Mouse (Mus musculus) stomach, embryonic 16.5 days (tissue): ENCODE results near the gene Col2a1. TPM values are rescaled to one million over a fixed set of nuclear protein-coding genes. Genes with fewer than 3 reads are reported as not detected.

Experiments used
- ATAC-seq: fragments of 200-750 bp; cut with Nextera tagmentation; 2 replicates; pipeline ENCODE4 v1.8.0; 2017; ENCODE audit warnings: moderate number of reproducible peaks, moderate TSS enrichment; ENCODE audit not compliant: insufficient read depth, low FRiP score
- H3K27ac ChIP-seq: fragments of 300-500 bp; sonication (generic); 2 replicates; pipeline ENCODE4 v1.5.1; 2014; ENCODE audit warnings: low read length
- H3K27me3 ChIP-seq: fragments of 300-500 bp; sonication (generic); 2 replicates; pipeline ENCODE4 v1.6.1; 2014; ENCODE audit warnings: low read length, control low read depth, mixed read lengths; ENCODE audit not compliant: control insufficient read depth, insufficient read depth
- H3K36me3 ChIP-seq: fragments of 300-500 bp; sonication (generic); 2 replicates; pipeline ENCODE4 v1.6.1; 2014; ENCODE audit warnings: low read length; ENCODE audit not compliant: control insufficient read depth, insufficient read depth
- H3K4me1 ChIP-seq: fragments of 300-500 bp; sonication (generic); 2 replicates; pipeline ENCODE4 v1.6.1; 2014; ENCODE audit warnings: low read length, control low read depth, mixed read lengths; ENCODE audit not compliant: control insufficient read depth, insufficient read depth
- H3K4me2 ChIP-seq: fragments of 300-500 bp; sonication (generic); 2 replicates; pipeline ENCODE4 v1.6.1; 2014; ENCODE audit warnings: low read depth, low read length, mixed read lengths
- H3K4me3 ChIP-seq: fragments of 300-500 bp; sonication (generic); replicated peaks from 2 replicates; pipeline ENCODE4 v1.5.1; 2014; ENCODE audit warnings: mild to moderate bottlenecking, low read length
- H3K9ac ChIP-seq: fragments of 300-500 bp; sonication (generic); 2 replicates; pipeline ENCODE4 v1.6.1; 2014; ENCODE audit warnings: low read length
- H3K9me3 ChIP-seq: fragments of 300-500 bp; sonication (generic); replicated peaks from 2 replicates; pipeline ENCODE4 v1.6.1; 2016; ENCODE audit warnings: low read length, control low read depth; ENCODE audit not compliant: control insufficient read depth
- WGBS: fragments of 180-500 bp; shearing (Covaris S2); extraction: QIAGEN DNeasy Blood & Tissue Kit; methylation state at CpG from one replicate; pipeline ENCODE4 v1.1.7; 2014; 5-methylcytosine and 5-hydroxymethylcytosine counted together
- polyA plus RNA-seq: library from polyadenylated mRNA; unstranded; fragments of >200 nt; fragmentation: Nextera tagmentation; extraction: Ambion mirVana; gene quantifications from 2 replicates; pipeline ENCODE4 v1.2.1, GENCODE M21; 2015

The Col2a1 gene
- polyA plus RNA-seq, 1 experiment from 2014 or later, result 0.85 TPM

DNA sequence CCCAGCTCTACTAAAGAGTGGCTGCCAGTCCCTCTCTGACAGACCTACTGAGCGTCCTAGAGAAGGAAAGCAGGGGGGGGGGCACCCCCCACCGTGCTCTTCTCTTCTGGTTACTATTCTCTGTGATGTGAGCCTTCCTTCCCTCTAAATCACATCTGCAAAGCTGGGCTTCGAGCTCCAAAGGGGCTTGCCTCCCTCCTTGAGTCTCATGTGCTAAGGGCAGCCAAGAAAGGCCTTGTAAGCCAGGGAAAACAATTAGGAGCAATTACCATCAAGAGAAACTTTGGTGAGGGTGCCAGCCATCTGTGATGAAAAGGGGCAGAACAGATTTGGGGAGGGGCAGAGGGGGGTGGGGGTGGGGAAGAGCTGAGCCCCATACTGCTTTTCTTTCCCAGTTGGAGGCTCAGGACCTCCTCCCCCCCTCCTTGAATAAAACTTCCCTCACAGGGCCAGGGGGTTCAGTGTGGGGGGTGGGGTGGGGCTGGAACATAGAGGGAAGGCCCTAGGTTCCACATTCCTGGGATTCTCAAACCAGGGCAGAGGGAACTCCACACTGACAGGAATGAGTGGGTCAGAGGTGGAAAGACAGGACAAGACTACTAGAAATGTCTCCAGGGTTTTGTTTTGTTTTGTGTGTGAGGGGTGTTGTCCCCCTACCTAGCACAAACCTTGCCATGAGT lies 30.7 kb upstream of the Col2a1 start:
- no peak overlapping the region for H3K27ac ChIP-seq
- no peaks in the 10 kb centered on the region for H3K27me3 ChIP-seq
- H3K9me3 ChIP-seq, result no peaks in the 10 kb centered on the region
- no peak overlapping the region for H3K9ac ChIP-seq
- H3K4me1 ChIP-seq, result no peaks in the 10 kb centered on the region
- WGBS, result 24% methylated on average over 3 of the region's 3 CpGs
- no peak overlapping the region for H3K4me2 ChIP-seq
- H3K4me3 ChIP-seq, result no peak overlapping the region
- H3K36me3 ChIP-seq, result no peaks in the 10 kb centered on the region; the same call in 1 of the 2 replicates
- ATAC-seq, result no peak

DNA sequence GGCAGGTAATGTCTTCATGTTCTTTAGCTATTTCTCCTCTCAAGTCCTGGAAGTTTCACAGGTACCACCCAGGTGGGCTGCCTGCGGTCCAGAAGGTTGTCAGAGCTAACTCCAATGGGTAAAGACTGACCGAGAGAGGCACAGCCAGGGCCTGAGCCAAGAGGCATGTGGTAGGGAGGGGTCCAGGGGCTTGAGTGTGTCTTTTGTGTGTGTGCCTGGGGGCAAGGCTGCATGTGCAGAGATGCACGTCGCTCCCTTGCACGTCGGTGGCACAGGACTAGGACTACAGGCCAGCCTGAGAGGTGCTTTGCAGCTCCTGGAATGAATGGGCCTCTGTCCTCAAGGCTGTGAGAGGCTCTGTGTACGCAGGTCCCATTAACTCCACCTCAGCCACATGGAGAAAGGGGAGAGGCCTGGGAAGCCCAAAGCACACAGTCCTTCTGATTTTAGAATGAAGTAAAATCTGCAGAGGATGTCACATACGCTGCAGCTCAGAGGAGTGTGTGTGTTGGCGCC lies 28.8 kb upstream of the Col2a1 start:
- Histone ChIP-seq H3K9ac (no peak overlapping the region), H3K36me3 (no peaks in the 10 kb centered on the region; the same call in 1 of the 2 replicates), H3K9me3 (no peaks in the 10 kb centered on the region), H3K4me3 (no peak overlapping the region), H3K27ac (no peak overlapping the region), H3K27me3 (no peaks in the 10 kb centered on the region), H3K4me2 (no peak overlapping the region), H3K4me1 (no peaks in the 10 kb centered on the region)
- peak; percentile 33; the same call in 1 of the 2 replicates for ATAC-seq
- 75% methylated on average over 9 of the region's 9 CpGs for WGBS

DNA sequence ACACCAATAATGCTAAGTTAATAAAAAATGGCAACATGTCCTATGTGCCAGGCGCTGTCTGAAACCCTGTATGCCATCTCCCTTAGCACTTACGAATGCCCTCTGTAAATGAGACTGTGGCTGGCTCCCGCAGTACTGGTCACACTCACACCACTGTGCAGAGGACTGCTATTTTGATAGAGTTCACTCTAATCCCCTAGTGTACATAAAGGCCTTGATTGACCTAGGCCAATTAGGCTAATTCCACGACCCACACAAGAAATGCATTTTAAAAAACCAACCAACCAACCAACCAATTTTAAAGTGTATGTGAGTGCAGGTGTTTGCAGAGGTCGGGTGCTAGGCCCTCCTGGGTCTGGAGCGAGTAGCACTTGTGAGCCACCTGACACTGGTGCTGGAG lies 25.3 kb upstream of the Col2a1 start:
- H3K9me3 ChIP-seq, result no peaks in the 10 kb centered on the region
- no peaks in the 10 kb centered on the region for H3K27me3 ChIP-seq
- ATAC-seq, result no peak
- no peak overlapping the region for H3K9ac ChIP-seq
- H3K4me2 ChIP-seq, result no peak overlapping the region
- no peak overlapping the region for H3K4me3 ChIP-seq
- H3K36me3 ChIP-seq, result no peaks in the 10 kb centered on the region
- WGBS, result 79% methylated on average over 6 of the region's 6 CpGs
- no peak overlapping the region for H3K27ac ChIP-seq
- H3K4me1 ChIP-seq, result 0 out of 2 replicates have a peak, but pooled peaks cover 7% of the 10 kb centered on the region

DNA sequence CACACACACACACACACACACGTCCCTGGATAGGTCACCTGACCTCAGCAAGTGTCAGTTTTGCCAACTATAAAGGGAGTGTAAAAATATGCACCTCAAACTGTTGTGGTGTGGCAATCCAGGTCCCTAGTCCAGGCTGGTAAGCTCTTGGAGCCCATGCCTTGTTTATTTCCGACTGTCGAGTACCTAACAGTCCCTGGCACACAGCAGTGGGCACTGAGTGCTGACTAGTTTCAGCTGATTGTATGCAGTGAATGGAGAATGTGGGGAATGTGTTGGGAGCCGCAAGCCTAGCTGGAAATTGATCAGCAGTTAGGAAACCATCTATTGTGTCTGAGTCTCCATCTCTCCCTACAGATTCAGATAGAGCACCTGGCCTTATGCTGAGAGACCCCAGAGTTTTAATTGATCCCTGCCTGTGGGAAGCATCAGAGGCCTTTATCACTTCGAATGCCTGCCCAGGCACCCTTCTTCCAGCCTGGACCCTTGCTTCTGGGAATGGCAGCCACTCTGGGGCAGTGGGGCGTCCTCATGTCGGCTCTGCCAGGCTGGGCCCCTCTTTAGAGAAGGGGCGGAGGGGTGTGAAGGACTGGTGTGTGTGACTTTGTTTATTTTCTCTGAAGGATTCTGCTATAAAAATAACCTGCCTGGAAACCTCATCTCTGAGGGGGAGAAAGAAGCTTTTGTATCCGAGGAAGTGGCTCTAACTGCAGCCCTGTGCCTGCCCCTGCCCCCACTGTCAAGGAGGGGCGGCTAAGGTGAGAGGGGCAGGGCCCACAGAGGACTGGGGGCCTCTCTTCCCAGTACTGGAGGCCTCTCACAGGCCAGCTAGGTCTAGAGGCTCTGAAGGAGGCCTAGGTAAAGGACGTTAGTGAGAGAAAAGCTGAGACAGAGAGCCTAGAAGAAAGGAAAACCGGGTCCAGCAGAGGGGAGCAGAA lies 22.7 kb upstream of the Col2a1 start:
- no peaks in the 10 kb centered on the region for H3K9me3 ChIP-seq
- H3K27ac ChIP-seq, result no peak overlapping the region
- H3K4me3 ChIP-seq, result no peak overlapping the region
- no peak overlapping the region for H3K4me2 ChIP-seq
- ATAC-seq, result no peak
- H3K36me3 ChIP-seq, result no peaks in the 10 kb centered on the region
- H3K27me3 ChIP-seq, result no peaks in the 10 kb centered on the region
- WGBS, result 30% methylated on average over 12 of the region's 12 CpGs
- H3K9ac ChIP-seq, result peak overlapping the region; percentile 38; the same call in 1 of the 2 replicates
- H3K4me1 ChIP-seq, result 0 out of 2 replicates have a peak, but pooled peaks cover 7% of the 10 kb centered on the region

DNA sequence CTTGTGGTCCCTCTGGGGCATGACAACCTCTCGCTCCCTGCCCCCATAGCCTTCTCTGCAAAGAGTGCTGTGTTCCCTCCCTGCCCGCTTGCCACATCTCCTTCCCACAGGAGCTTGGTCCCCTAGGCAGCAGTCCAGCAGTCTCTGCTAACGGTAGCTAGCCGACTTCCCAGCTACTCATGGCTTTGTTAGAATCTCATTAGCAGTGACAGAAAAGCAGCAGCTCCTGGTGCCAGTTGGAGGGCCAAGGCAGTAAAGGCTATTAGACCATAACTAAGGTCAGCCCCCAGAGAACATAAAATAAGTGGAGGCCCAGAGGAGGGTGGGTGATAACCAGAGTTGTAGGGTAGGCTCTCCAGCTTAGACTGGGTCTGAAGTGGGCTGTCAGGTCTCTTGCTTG lies 21.1 kb upstream of the Col2a1 start:
- H3K9ac ChIP-seq, result no peak overlapping the region
- WGBS, result 45% methylated on average over 4 of the region's 4 CpGs
- H3K4me2 ChIP-seq, result no peak overlapping the region
- no peaks in the 10 kb centered on the region for H3K27me3 ChIP-seq
- no peaks in the 10 kb centered on the region for H3K9me3 ChIP-seq
- no peak overlapping the region for H3K27ac ChIP-seq
- no peak overlapping the region for H3K4me3 ChIP-seq
- no peak for ATAC-seq
- no peaks in the 10 kb centered on the region for H3K36me3 ChIP-seq
- H3K4me1 ChIP-seq, result 0 out of 2 replicates have a peak, but pooled peaks cover 7% of the 10 kb centered on the region

DNA sequence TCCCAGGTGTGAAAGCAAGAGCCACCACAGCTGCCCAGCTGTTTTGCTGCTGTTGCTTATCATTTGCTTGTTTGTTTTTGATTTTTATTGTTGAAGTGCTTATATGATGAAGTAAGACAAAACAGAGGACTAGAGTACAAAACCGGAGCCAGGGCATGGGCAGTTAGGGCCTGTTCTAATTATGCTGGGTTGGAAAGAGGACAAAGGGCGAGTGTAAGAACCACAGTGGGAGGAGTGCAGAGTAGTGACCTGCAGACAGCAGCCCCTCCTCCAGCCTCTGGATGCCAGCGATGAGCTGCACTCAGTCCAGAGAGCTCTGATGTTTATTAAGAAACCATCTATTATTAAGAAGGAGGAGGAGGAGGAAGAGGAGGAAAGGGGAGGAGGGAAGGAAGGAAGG lies 18.6 kb upstream of the Col2a1 start:
- Histone ChIP-seq H3K9ac (no peak overlapping the region), H3K4me2 (no peak overlapping the region), H3K9me3 (no peaks in the 10 kb centered on the region), H3K4me1 (0 out of 2 replicates have a peak, but pooled peaks cover 6% of the 10 kb centered on the region), H3K36me3 (no peaks in the 10 kb centered on the region), H3K27me3 (no peaks in the 10 kb centered on the region), H3K4me3 (no peak overlapping the region), H3K27ac (no peak overlapping the region)
- ATAC-seq, result no peak
- 38% methylated on average over 3 of the region's 3 CpGs for WGBS

DNA sequence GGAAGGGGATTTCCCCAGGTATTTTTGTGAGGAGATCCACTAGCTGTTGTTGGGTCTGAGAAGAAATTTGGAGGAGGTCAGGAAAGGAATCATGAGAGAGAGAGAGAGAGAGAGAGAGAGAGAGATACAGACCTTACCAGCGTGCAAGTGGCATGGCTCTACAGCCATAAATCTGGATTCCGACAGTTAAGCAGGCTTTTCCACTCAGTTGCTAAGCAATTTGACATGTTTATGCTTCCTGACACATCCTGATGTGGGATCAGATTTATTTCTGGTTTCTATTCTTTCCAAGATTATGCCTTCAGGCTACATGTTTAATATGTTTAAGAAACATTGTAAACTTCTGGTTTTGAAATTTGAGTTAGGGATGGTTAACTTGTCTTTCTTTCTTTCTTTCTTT lies 17.4 kb upstream of the Col2a1 start:
- Histone ChIP-seq H3K36me3 (no peaks in the 10 kb centered on the region), H3K4me2 (no peak overlapping the region), H3K27me3 (no peaks in the 10 kb centered on the region), H3K4me3 (no peak overlapping the region), H3K9me3 (no peaks in the 10 kb centered on the region), H3K27ac (no peak overlapping the region), H3K4me1 (no peaks in the 10 kb centered on the region), H3K9ac (no peak overlapping the region)
- 13% methylated on average over 2 of the region's 2 CpGs for WGBS
- ATAC-seq, result no peak

DNA sequence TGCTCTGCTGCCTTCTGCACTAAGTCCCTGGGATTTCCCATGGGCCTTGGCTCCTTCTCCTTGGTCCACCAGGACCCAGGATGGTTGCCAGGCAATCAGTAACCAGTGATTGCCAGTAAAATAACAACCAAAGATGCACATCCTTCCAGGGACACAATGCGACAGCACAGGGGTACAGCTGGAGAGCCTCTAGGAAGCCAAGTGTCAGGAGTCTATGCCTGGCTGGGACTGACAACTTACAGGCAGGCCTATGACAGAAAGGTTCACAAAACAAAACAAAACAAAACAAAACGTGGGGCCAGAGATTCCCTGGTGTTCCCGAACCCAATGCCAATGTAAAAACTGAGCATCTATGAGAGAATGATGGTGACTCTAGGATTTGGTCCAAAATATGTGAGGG lies 14.6 kb upstream of the Col2a1 start:
- ATAC-seq, result no peak
- 60% methylated on average over 3 of the region's 3 CpGs for WGBS
- Histone ChIP-seq H3K4me1 (no peaks in the 10 kb centered on the region), H3K27ac (no peak overlapping the region), H3K4me3 (no peak overlapping the region), H3K27me3 (no peaks in the 10 kb centered on the region), H3K4me2 (no peak overlapping the region), H3K9ac (no peak overlapping the region), H3K36me3 (no peaks in the 10 kb centered on the region), H3K9me3 (no peaks in the 10 kb centered on the region)

DNA sequence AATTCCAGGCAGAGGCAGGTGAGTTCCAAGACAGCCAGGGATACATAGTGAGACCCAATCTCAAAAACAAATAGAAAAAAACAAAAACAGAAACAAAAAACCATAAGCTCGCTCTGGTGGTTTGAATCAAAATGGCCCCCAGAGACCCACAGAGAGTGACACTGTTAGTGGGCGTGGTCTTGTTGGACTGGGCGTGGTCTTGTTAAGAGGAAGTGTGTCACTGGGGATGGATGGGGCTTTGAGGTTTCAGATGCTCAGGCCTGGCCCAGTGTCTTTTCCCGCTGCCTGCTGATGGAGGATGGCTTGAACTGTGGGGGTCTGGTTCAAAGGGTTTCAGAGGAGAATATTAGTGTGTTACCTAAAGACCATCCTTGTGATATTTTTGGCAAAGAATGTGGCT lies 13.4 kb upstream of the Col2a1 start:
- 77% methylated on average over 4 of the region's 4 CpGs for WGBS

More for the DNA sequence above, 13.4 kb upstream of the Col2a1 start:
- Histone ChIP-seq H3K4me1 (no peaks in the 10 kb centered on the region), H3K36me3 (no peaks in the 10 kb centered on the region), H3K9ac (no peak overlapping the region), H3K27ac (no peak overlapping the region), H3K9me3 (no peaks in the 10 kb centered on the region), H3K27me3 (no peaks in the 10 kb centered on the region), H3K4me2 (no peak overlapping the region), H3K4me3 (no peak overlapping the region)
- ATAC-seq, result no peak
